Comparison of ENCODE assay signal across 8 mouse cellular contexts in genomic region chr13:38037044-38037687, GRCm38 (mm10). TPM values are rescaled to one million over a fixed set of nuclear protein-coding genes. Genes with fewer than 3 reads are reported as not detected.
DNase-seq lines count a peak whose midpoint lies in the region; ATAC-seq lines count a peak whose summit lies in the region.

TSS of gene Cage1 (minus strand) at chr13:38037069.

- intact Hi-C loops in gastrocnemius, postnatal 14 days (cut with DNase I; ENCODE audit: low total_unique reads), result no loop called here
- intact Hi-C loops in left cerebral cortex, postnatal 10 days (cut with DNase I), result loop anchor here (5.0 to 10.0 kb wide), 2 partner anchors 45 to 582 kb away; partner anchors contain the start of gene Ssr1

- DNase-seq in adrenal gland, adult (ENCODE audit: inconsistent age in 2 of 2, low spot score in 1 of 2), result peak; percentile 97 to 99
- DNase-seq in embryo, embryonic 10.5 days (ENCODE audit: low spot score), result peak; percentile 99
- DNase-seq in gastrocnemius, postnatal 14 days, result peak; percentile 95
- peak; percentile 95 to 97 for DNase-seq in left cerebral cortex, postnatal 10 days (ENCODE audit: extremely low spot score in 1 of 2, low spot score in 2 of 2)
- peak; percentile 94 for DNase-seq in right cerebral cortex, postnatal 25 days
- DNase-seq in urinary bladder, postnatal 4 days (ENCODE audit: low spot score in 2 of 2), result peak; percentile 95 to 96

- peak; percentile 86 for ATAC-seq in inflammation-experienced regulatory T-cells, adult 6 months
- peak; percentile 93 for ATAC-seq in megakaryocyte-erythroid progenitor cell, adult 5-6 weeks (replicated peaks; ENCODE audit: low FRiP score, low TSS enrichment, poor library complexity, severe bottlenecking)

RNA-seq across cellular contexts. Expression of gene Cage1, which starts in this region (rescaled TPM):
- total RNA-seq in gastrocnemius, postnatal 14 days (2021), result under 1 TPM; 0.51 to 0.98 TPM
- 1 to 10 TPM; 1.1 to 3.9 (median 1.5) TPM for polyA plus RNA-seq in inflammation-experienced regulatory T-cells, adult 6 months (2017; shearing (Covaris generic))
- 1 to 10 TPM; 2.7 to 2.9 TPM for total RNA-seq in left cerebral cortex, postnatal 10 days (2021)
- 2.1 and 5.5 TPM in 2 replicates for total RNA-seq in megakaryocyte-erythroid progenitor cell, adult 5-6 weeks (2014; fragmentation: Nextera tagmentation)
- 3.4 and 3.5 TPM in 2 replicates for total RNA-seq in megakaryocyte-erythroid progenitor cell, adult 5-6 weeks (2017)

Comparison
In these comparisons a context has a peak if more than half of its experiments do, and no peak if none do; other contexts are left out.
1. Peak in every context shown above with its lines: DNase-seq and ATAC-seq.
2. Peak in DNase-seq in gastrocnemius, postnatal 14 days; RNA of the gene not detected or under 1 TPM.